Mouse (Mus musculus) left cerebral cortex, adult 2 months (tissue): ENCODE measurements around the gene Tgfbr2. TPM values are rescaled to one million over a fixed set of nuclear protein-coding genes. Genes with fewer than 3 reads are reported as not detected.

Source experiments
- DNase-seq, 2 experiments: peaks; one replicate each; pipeline ENCODE4 v3.0.0; 2021 to 2022; ENCODE audit warnings: low spot score in 2 of 2, mixed read lengths in 1 of 2; ENCODE audit errors: extremely low spot score in 1 of 2
- H3K27ac ChIP-seq: fragments of 200-600 bp; 2 replicates; pipeline ENCODE4 v1.8.1; 2022
- H3K4me3 ChIP-seq: fragments of 200-600 bp; 2 replicates; pipeline ENCODE4 v1.8.1; 2022
- CTCF ChIP-seq: fragments of 200-600 bp; IDR thresholded peaks from 2 replicates; pipeline ENCODE4 v1.8.1; 2022; ENCODE audit warnings: antibody characterized with exemption, mild to moderate bottlenecking, moderate library complexity
- intact Hi-C: fragments of 180-260 bp; cut with DNase I; formaldehyde crosslinking; loops from one replicate; pipeline ENCODE4 v1.15.1; 2025
- total RNA-seq, 2 experiments: library from RNA; stranded (reverse); gene quantifications; 2 replicates each; pipeline ENCODE4 v1.2.3; 2021

Gene Tgfbr2
- total RNA-seq, 2 experiments from 2014 or later = 10.3 to 12.6 TPM

DNA sequence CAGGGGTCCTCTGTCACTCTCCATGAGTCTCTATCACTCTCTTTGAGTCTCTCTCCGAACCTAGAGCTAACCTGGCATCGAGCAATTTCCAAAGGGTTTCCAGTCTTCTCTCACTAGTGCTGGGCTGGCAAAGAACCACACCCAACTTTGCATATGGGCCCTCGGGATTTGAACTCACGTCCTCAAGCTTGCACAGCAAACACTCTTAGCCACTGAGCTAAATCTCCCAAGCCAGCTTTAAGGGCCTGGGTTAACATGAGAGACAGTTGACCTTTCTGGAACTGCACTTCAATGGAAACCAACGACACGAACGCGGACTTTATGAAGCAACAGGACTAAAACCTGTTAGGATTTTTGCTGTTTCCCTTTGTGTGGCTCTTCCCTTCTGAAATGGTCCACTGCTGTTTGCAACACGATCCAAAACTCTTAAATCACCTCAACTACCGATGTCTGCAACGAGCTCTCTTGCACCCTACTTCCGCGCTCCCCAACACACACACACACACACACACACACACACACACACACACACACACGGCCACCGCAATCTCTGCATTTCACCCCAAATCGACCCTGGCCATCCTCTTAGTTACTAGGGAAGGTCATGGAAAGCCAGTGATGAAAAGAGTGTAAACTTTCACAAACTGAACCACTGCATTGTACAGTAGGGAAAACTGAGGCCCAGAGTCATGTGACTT, 1.5 kb downstream of the Tgfbr2 start:
- intact Hi-C loops = loop anchor here (5.0 kb wide), 1 partner anchor 86 kb away; no protein-coding TSS in a partner anchor

DNA sequence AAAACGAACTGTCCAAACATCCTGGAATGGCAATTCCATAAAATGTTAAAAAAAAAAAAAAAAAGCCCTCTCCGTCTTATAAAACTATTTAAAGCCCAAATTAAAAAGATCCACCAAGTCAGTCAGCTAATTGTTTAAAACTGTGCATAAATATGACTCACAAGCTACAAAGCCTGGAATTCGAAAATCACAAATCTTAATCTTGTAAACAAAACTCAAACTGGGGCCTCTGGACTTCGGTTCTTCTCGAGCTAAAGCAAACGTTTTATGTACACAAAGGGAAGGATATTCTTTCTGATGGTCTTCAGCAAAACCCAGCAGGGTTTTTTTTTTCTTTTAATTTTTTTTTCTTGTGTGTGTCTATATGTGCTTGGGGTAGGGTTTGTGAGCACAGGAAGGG, 2.1 kb downstream of the Tgfbr2 start:
- H3K4me3 ChIP-seq = peak overlapping the region; percentile 22; the same call in 1 of the 2 replicates
- peak overlapping the region; percentile 44; the same call in 1 of the 2 replicates for H3K27ac ChIP-seq
- TF ChIP-seq CTCF = no peak
- DNase-seq = no peak
- intact Hi-C loops = loop anchor here (5.0 kb wide), 1 partner anchor 86 kb away; no protein-coding TSS in a partner anchor

More for the DNA sequence above, 1.5 kb downstream of the Tgfbr2 start:
- Histone ChIP-seq H3K27ac (peak overlapping the region; percentile 92), H3K4me3 (peak overlapping the region; percentile 73)
- no peak for TF ChIP-seq CTCF
- no peak for DNase-seq

DNA sequence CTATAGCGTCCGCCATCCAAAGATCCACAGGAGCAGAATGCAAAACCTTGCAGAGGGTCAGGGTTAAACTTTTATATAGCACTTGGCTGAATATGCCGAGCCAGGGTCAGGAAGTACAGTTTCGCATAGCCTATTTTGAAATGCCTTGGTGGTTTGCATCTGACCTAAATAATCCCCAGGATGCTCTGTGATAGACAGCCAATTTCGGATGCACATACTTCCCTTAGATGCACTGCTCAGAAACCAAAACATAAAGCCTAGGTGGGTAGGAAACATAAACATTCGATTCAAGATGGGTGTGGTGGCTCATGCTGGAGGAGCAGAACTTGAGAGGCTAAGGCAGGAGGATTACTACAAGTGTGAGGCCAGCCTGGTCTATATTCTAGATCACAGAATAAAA, 6.1 kb downstream of the Tgfbr2 start:
- Histone ChIP-seq H3K27ac (no peak overlapping the region), H3K4me3 (no peak overlapping the region)
- no peak for DNase-seq
- no peak for TF ChIP-seq CTCF
- intact Hi-C loops = no loop called here

DNA sequence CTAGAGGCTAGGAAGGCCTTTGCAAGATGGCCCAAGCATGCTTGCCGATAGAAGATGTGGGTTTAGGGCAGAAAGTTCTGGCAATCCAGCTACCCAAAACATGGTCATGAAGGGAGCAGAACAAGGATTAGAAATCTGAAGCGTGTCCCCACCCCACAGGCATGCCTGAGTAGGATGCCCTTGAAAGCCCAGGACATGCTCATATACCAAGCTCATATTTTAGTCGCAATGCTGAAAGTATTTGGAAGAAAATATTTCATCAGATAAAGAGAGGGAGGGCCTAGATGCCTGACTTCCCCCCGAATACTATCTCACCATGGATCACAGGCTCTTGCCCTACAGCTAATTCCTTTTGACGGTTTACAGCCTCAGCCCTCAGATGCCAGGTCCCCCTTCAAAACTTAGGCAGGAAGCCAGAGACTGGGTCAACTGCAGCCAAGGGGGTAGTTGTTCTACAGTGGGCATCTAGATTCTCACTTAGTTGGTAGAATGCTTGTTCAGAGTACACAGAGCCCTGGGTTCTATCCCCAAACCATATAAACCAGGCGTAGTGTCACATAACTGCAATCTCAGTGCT, 7.8 kb downstream of the Tgfbr2 start:
- no peak for DNase-seq
- intact Hi-C loops = no loop called here
- no peak for TF ChIP-seq CTCF
- Histone ChIP-seq H3K4me3 (no peak overlapping the region), H3K27ac (no peak overlapping the region)

DNA sequence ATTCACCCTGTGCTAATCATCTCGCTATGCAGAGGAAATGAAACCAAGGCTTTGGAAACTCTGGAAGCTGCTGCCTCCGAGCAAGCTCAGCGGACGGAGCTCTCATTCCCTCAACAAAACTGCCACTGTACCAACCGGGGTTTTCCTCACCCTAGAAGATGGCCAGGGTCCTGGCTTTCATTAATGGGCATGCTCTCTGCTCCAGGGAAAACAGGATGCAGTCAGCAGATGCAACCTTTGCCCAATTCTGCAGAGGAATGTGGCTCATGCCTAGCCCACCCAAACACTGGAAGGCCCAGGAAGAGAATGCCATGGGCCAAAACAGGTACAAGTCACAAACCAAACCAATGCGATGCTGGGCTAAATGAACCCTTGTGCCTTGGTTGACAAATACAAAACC, 8.8 kb downstream of the Tgfbr2 start:
- TF ChIP-seq CTCF = no peak
- no peak overlapping the region for H3K27ac ChIP-seq
- DNase-seq = no peak
- intact Hi-C loops = no loop called here
- H3K4me3 ChIP-seq = no peak overlapping the region

DNA sequence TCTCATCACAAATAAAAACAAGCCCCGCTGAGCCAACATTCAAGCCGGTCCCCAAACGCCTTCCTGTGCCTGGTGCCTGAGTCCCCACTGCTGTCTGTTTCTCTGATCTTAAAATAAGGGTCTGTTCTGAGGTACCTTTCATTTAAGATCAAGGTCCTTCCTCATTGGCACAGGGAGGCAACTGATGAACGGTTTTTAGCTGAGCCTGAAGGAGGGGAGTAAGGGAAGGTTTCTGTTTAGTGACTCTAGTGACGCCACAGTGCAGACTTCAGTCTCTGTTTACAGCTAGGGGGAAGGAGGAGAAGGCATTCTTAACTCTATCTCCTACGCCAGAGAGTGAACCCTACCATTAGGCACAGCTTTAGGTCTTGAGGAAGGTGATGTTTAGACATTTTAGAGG, 11.3 kb downstream of the Tgfbr2 start:
- no peak for TF ChIP-seq CTCF
- intact Hi-C loops = no loop called here
- DNase-seq = no peak
- Histone ChIP-seq H3K4me3 (no peak overlapping the region), H3K27ac (no peak overlapping the region)

DNA sequence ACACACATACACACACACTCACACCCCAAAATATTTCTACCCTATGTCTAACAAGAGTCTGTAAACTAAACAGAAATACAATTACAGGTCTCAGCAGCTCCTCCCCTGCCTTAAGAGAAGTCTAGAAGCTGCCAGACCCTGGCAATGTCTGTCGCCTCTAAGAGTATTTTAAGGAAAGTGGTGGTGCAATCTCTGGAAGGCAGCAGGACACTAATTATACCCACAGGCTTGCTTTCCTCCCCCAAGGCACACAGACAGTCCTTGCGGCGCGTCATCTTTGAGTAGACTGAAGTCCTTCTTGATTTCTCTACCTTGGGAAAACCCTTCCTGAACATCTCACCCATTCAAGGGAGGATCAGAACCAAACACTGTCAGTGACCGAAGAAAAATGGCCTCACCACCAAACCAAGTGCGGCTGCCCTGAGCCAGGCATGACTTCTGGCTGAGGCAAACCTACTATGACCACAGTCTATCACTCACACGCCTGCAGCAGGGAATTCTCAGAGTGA, 12.2 kb downstream of the Tgfbr2 start:
- 0 out of 2 replicates have a peak overlapping the region, but pooled peaks have one; percentile 15 for H3K27ac ChIP-seq
- intact Hi-C loops = no loop called here
- no peak overlapping the region for H3K4me3 ChIP-seq
- TF ChIP-seq CTCF = no peak
- no peak for DNase-seq

DNA sequence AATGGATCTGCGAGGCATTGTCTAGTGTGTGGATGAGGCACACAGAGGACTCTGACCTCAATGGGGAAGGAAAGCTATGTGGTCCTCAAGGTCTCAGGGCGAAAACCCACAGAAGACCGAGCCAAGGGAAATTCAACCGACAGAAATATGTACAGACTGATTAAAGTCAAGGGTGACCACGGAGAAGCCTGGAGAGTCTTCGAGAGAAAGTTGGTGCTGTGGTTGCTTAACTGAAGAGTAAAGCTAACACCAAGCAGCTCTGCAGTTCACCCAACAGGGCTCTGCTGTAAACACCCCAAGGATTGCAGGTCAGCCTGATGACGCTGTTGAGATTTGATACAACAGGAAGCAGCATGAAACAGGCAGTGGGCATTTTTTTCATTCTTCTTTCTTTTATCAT, 14.3 kb downstream of the Tgfbr2 start:
- DNase-seq = no peak
- Histone ChIP-seq H3K27ac (no peak overlapping the region), H3K4me3 (no peak overlapping the region)
- intact Hi-C loops = no loop called here
- no peak for TF ChIP-seq CTCF

DNA sequence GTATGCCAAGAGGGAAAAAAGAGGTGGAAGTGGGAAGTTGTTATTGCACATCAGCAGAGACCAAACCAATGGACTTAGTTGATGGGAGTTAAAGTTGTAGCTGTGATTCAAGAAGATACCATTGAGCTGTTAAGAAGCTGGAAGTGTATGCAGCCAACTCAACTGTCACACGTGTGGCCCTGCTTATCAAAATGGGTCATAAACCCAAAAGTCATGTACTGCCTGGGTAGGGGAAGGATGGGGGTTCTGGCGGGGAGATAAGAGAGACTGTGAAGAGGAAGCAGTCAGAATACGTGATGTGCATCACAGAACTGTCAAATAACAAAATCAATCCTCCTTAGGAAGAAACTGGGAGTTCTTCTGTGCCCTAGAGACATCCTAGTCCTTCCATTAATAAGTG, 15.1 kb downstream of the Tgfbr2 start:
- no peak for TF ChIP-seq CTCF
- Histone ChIP-seq H3K27ac (no peak overlapping the region), H3K4me3 (no peak overlapping the region)
- intact Hi-C loops = no loop called here
- no peak for DNase-seq

DNA sequence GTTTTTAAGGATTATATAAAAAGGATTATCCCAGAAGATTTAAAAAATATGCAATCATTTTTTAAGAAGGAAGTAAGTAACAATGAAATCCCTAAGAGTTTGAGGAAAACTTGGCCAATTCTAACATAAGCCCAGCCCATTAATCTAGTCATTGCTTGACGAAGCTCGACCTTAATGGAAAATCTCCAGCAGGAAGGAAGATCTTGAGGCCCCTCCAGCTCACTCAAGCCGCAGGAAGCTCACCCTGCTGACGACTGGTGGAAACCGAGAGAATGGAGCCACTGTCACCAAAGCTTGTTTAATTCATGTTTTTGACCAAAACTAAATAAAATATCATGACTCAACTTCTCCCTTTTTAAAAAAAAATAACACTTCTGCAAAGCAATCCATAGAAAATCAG, 18.7 kb downstream of the Tgfbr2 start:
- TF ChIP-seq CTCF = no peak
- DNase-seq = no peak
- intact Hi-C loops = no loop called here

DNA sequence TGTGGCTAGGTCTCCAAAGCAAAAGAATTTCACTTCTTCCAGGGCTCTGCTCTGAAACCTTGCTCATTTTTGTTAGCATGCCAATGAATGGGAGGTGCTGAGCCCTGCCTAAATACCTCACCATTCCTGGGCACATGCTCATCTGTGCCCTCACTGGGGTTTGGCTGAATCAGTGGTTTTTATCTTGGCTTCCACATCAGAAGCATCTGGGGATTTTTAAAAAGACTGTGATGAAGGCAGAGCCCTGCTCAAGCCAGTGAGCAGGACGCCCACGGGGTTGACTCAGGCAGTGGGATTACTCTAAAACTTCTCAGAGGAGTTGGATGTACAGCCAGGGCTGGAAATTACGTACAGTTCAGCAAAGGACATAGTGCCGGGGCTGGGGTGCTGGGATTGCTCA, 22.3 kb downstream of the Tgfbr2 start:
- no peak for TF ChIP-seq CTCF
- no peak overlapping the region for H3K27ac ChIP-seq
- peak; percentile 17 to 37 for DNase-seq
- no peak overlapping the region for H3K4me3 ChIP-seq
- intact Hi-C loops = no loop called here

More for the DNA sequence above, 18.7 kb downstream of the Tgfbr2 start:
- Histone ChIP-seq H3K27ac (no peak overlapping the region), H3K4me3 (no peak overlapping the region)

DNA sequence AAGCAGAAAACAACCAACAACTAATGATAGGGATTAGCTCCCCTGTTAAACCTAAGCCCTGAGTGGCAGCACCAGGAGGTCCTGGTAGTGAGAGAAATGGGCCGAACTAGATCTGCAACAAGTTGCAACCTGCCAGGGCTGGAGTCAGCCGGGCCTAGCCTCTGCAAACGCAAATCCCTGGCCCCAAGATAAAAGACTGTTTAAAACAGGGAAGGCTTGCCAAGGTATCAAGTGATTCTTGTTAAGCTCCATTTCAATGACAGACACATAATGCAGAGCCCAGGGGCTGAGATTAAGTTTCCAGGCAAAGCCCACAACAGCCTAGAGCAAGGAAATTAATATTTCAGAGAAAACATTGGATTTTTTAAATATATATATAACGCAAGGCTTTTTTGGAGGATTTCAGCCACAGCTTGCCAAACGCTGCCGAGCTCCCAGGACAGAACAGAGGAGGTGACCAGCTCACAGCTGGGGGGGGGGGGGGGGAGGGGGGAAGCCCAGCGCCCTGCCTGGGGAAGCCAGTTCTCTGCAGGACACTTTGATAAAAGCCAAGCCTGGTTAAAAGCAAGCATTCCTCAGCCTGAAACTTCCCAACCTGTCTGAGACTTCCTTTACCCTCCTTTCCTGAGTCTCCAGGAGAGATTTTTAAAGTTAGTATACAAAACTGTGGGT, 24.3 kb downstream of the Tgfbr2 start:
- Histone ChIP-seq H3K27ac (no peak overlapping the region), H3K4me3 (no peak overlapping the region)
- DNase-seq = no peak
- no peak for TF ChIP-seq CTCF
- intact Hi-C loops = no loop called here
